Mouse (Mus musculus) midbrain, embryonic 13.5 days (tissue): ENCODE data around the gene Ten1. TPM values are rescaled to one million over a fixed set of nuclear protein-coding genes. Genes with fewer than 3 reads are reported as not detected.

Experiments
- ATAC-seq: fragments of 200-750 bp; cut with Nextera tagmentation; 2 replicates; pipeline ENCODE4 v1.8.0; 2017; ENCODE audit warnings: mild to moderate bottlenecking, moderate TSS enrichment, moderate library complexity
- H3K27ac ChIP-seq: fragments of 300-500 bp; sonication (generic); 2 replicates; pipeline ENCODE4 v1.5.1; 2015; ENCODE audit warnings: inconsistent platforms, mild to moderate bottlenecking, moderate library complexity
- H3K27me3 ChIP-seq: fragments of 300-500 bp; sonication (generic); 2 replicates; pipeline ENCODE4 v1.6.1; 2015; ENCODE audit warnings: mild to moderate bottlenecking, inconsistent platforms
- H3K36me3 ChIP-seq: fragments of 300-500 bp; sonication (generic); 2 replicates; pipeline ENCODE4 v1.6.1; 2015; ENCODE audit warnings: mild to moderate bottlenecking, inconsistent platforms
- H3K4me1 ChIP-seq: fragments of 300-500 bp; sonication (generic); replicated peaks from 2 replicates; pipeline ENCODE4 v1.6.1; 2015; ENCODE audit warnings: inconsistent platforms
- H3K4me2 ChIP-seq: fragments of 300-500 bp; sonication (generic); replicated peaks from 2 replicates; pipeline ENCODE4 v1.6.1; 2015; ENCODE audit warnings: moderate library complexity, mild to moderate bottlenecking, inconsistent platforms
- H3K4me3 ChIP-seq: fragments of 300-500 bp; sonication (generic); replicated peaks from 2 replicates; pipeline ENCODE4 v1.5.1; 2015; ENCODE audit warnings: mild to moderate bottlenecking, inconsistent platforms
- H3K9ac ChIP-seq: fragments of 300-500 bp; sonication (generic); replicated peaks from 2 replicates; pipeline ENCODE4 v1.6.1; 2015; ENCODE audit warnings: mild to moderate bottlenecking, inconsistent platforms
- H3K9me3 ChIP-seq: fragments of 300-500 bp; sonication (generic); 2 replicates; pipeline ENCODE4 v1.6.1; 2016; ENCODE audit warnings: mild to moderate bottlenecking, inconsistent platforms
- WGBS: fragments of 180-500 bp; shearing (Covaris S2); methylation state at CpG from one replicate; pipeline ENCODE4 v1.1.7; 2015; 5-methylcytosine and 5-hydroxymethylcytosine counted together
- polyA plus RNA-seq: library from polyadenylated mRNA; unstranded; fragments of >200 nt; fragmentation: Nextera tagmentation; extraction: Ambion mirVana; gene quantifications from 2 replicates; pipeline ENCODE4 v1.2.1, GENCODE M21; 2015

The Ten1 gene
- polyA plus RNA-seq, 1 experiment from 2014 or later, result 88.2 TPM

DNA sequence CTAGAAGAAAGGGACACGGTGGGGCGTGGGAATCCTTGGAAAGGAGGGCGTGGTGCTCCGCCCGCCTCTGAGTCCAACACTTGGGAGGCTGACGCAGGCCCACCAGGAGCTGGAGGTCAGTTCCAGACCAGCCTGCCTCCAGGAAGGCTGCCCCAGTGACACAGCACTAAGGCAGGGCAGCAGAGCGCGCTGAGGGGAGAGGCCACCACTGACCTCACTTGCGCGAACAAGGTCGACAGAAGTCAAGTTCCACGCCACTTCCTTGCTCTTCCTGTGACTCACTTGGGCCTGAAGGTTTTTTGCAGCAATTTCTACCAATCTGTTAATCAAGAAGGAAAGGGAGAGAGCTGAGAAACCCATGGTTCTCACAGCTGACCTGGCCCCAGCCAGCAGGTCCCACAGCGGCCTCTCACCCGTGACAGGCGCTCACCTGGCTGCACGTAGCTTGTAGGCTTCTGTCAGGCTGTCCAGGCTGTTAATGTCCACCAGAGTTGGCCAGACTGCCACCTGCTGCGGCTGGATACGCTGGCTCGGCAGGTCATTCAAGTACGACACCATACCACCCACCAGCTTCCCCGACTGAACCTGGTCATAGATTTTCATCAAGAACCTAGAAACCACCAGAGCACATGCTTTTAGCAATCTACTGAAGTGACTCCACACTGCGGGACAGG lies 23.7 kb upstream of the Ten1 start:
- 92% methylated on average over 22 of the region's 22 CpGs for WGBS
- Histone ChIP-seq H3K27me3 (no peaks in the 10 kb centered on the region), H3K4me2 (no peak overlapping the region), H3K27ac (no peak overlapping the region), H3K4me1 (no peaks in the 10 kb centered on the region), H3K9me3 (no peaks in the 10 kb centered on the region), H3K9ac (no peak overlapping the region), H3K36me3 (peaks cover 86% of the 10 kb centered on the region), H3K4me3 (no peak overlapping the region)
- no peak for ATAC-seq

DNA sequence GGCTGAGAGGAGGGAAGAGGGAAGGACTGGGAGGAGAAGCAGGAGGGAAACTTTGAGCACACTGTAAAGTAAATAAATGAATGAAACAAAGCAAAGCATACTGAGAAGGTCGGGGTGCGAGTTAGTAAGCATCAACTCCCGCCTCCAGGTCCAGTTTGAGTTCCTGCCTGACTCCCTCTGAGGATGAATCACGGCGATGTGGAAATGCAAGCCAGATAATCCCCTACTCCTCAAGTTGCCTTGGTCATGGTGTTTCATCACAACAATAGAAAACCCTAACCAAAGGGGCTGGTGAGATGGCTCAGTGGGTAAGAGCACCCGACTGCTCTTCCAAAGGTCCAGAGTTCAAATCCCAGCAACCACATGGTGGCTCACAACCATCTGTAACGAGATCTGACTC lies 22.6 kb upstream of the Ten1 start:
- H3K4me3 ChIP-seq, result no peak overlapping the region
- no peaks in the 10 kb centered on the region for H3K27me3 ChIP-seq
- ATAC-seq, result no peak
- WGBS, result 80% methylated on average over 7 of the region's 7 CpGs
- no peak overlapping the region for H3K9ac ChIP-seq
- no peaks in the 10 kb centered on the region for H3K9me3 ChIP-seq
- no peak overlapping the region for H3K4me2 ChIP-seq
- no peaks in the 10 kb centered on the region for H3K4me1 ChIP-seq
- H3K36me3 ChIP-seq, result peaks cover 96% of the 10 kb centered on the region
- H3K27ac ChIP-seq, result no peak overlapping the region

DNA sequence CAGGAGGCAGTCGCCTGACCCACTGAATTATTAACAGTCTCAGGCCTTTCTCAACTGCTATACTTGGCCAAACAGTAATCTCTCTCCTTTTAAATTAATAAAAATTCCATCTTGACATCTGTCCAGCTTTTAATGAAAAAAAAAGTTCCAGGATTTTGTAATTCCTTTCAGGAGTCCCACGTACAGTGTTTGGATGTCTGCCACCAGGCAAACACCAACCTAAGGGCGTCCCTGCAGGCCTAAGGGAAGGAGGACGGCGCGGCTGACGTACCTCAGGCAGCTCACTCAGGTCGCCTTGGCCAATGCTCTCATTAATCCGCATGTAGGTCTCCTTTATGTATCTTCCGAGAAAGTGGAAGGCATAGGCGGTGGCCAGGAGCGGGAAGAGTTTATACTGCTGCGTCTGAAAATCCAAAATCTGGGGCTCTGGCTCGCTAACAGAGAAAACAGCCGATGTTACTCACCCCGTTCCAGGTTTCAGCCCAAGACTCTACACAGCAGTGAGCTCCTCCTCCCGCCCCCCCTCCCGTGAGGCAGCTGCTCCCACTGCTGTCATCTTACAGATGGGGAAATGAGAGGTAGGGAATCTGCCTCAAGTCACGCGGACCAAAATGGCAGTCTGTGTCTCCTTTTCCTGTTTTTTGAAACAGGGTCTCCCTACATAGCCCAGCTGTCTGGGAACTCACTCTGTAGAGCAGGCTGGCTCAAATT lies 20.1 kb upstream of the Ten1 start:
- no peak overlapping the region for H3K27ac ChIP-seq
- no peaks in the 10 kb centered on the region for H3K4me1 ChIP-seq
- no peak overlapping the region for H3K9ac ChIP-seq
- peaks cover 94% of the 10 kb centered on the region for H3K36me3 ChIP-seq
- no peaks in the 10 kb centered on the region for H3K9me3 ChIP-seq
- no peaks in the 10 kb centered on the region for H3K27me3 ChIP-seq
- H3K4me2 ChIP-seq, result no peak overlapping the region
- 91% methylated on average over 20 of the region's 20 CpGs for WGBS
- no peak for ATAC-seq
- no peak overlapping the region for H3K4me3 ChIP-seq

DNA sequence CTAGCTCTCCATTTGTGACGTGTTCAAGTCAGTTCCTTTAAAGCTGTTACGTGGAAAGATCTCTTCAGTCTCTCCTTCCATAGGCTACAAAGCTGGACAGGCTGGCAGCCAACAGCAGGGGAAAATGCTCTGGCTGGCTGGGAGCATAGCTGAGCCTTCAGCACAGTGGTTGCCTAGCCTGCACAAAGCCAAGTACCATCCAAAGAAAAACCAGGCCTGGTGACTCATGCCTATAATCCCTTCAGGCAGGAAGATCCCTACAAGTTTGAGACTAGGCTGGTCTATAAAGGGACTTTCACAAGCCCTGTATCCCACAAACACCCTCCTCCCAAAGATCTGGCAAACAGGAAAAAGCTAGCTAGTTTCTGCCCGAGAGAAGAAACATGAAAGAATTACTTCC lies 12.8 kb upstream of the Ten1 start:
- H3K4me3 ChIP-seq, result no peak overlapping the region
- peaks cover 79% of the 10 kb centered on the region for H3K36me3 ChIP-seq
- H3K27ac ChIP-seq, result peak overlapping the region; percentile 51; the same call in 1 of the 2 replicates
- H3K4me2 ChIP-seq, result no peak overlapping the region
- no peak for ATAC-seq
- peaks cover 16% of the 10 kb centered on the region for H3K4me1 ChIP-seq
- H3K9ac ChIP-seq, result no peak overlapping the region
- H3K9me3 ChIP-seq, result no peaks in the 10 kb centered on the region
- WGBS, result 85% methylated on average over 3 of the region's 3 CpGs
- no peaks in the 10 kb centered on the region for H3K27me3 ChIP-seq

DNA sequence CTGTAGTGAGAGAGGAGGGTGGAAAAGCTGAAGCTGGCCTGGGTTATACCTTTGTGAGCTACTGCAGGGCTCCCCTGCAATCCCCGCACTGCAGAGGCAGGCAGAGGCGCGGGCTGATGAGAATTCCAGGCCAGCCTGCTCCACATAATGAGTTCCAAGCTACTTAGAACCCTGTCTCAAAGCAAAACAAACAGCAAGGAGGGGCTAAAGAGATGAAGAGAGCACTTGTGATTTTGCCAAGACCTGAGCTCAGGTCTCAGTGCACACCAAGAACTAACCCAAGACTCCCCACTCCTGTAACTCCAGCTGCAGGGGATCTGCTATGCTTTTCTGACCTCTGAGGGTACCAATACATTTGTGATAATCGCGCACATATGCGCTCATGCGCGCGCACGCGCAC lies 12.3 kb upstream of the Ten1 start:
- Histone ChIP-seq H3K9me3 (no peaks in the 10 kb centered on the region), H3K9ac (no peak overlapping the region), H3K27ac (peak overlapping the region; percentile 51; the same call in 1 of the 2 replicates), H3K27me3 (no peaks in the 10 kb centered on the region), H3K4me1 (peaks cover 16% of the 10 kb centered on the region), H3K4me2 (no peak overlapping the region), H3K4me3 (no peak overlapping the region), H3K36me3 (peaks cover 80% of the 10 kb centered on the region)
- no peak for ATAC-seq
- WGBS, result 90% methylated on average over 11 of the region's 11 CpGs

DNA sequence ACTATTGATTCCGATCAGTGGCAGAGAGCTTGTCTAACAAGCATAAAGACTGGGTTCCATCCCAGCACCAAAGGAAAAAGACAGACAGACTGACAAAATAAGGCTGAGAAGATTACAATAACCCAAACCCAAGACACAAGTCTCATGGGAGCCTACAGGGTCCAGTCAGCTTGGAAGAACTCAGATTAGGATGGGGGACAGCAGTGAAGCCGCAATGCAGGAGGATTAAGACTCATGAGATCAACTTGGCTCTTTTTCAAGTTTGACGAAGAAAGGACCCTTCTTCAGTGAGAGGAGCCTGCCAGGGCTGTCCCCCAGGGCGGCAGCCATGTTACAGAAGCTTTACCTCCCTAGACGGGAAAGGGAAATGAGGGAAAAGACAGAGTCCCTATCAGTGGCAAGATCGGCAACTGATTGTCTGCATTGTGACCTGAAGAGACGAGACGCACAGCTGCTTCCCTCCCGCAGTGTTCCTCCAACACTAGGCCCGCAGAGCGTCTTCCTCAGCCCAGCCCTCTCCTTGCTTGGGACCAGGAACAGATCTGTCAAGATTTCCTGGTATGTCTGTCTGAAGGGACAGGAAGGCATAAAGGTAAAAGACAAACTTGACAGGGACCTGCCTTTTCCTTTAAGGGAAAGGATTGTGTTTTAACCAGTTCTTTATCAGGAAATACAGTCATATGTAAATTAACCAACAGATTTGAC lies 11.3 kb upstream of the Ten1 start:
- 40% methylated on average over 11 of the region's 11 CpGs for WGBS
- Histone ChIP-seq H3K36me3 (peaks cover 76% of the 10 kb centered on the region), H3K27me3 (no peaks in the 10 kb centered on the region), H3K4me2 (no peak overlapping the region), H3K9me3 (no peaks in the 10 kb centered on the region), H3K4me3 (no peak overlapping the region), H3K9ac (0 out of 2 replicates have a peak overlapping the region, but pooled peaks have one; percentile 32), H3K27ac (peak overlapping the region; percentile 62), H3K4me1 (peaks cover 16% of the 10 kb centered on the region)
- ATAC-seq, result no peak

DNA sequence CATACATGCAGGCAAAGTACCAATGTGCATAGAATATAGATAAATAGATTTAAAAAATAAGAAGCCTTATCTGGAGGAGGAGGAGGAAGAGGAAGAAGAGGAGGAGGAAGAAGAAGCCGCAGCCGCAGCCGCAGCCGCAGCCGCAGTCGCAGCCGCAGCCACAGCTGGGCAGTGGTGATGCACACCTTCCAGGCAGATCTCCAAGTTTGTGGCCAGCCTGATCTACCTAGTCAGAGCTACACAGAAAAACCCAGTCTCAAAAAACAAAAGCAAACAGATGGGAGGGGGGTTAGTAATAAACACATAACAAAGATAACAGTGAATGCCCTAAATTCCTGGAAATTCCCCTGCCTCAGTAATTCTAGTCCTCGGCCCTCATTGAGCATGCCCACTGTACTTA lies 4.0 kb upstream of the Ten1 start:
- ATAC-seq, result no peak
- Histone ChIP-seq H3K36me3 (peaks cover 39% of the 10 kb centered on the region), H3K27ac (no peak overlapping the region), H3K4me1 (peaks cover 26% of the 10 kb centered on the region), H3K4me2 (no peak overlapping the region), H3K9me3 (no peaks in the 10 kb centered on the region), H3K4me3 (no peak overlapping the region), H3K27me3 (no peaks in the 10 kb centered on the region), H3K9ac (no peak overlapping the region)
- WGBS, result 96% methylated on average over 8 of the region's 8 CpGs

DNA sequence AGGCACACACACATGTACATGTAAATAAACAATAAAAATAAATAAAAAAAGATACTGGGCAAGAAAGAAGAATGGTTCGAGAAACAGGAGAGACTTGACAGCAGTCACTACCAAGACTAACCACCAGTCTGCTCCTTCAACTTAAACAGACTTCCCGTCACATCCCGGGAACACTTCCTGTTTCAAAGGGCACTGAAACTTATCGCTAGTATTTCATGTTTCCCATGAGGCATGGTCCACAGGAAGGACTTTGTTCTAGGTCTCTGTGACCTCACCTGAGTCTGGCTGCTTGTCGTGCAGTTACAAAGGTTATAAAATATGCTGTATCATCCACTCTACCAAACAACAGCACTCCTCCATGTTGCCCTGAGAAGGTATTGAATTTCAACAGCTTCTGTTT lies 3.4 kb upstream of the Ten1 start:
- Histone ChIP-seq H3K9ac (no peak overlapping the region), H3K4me2 (no peak overlapping the region), H3K4me1 (peaks cover 29% of the 10 kb centered on the region), H3K27ac (no peak overlapping the region), H3K9me3 (no peaks in the 10 kb centered on the region), H3K4me3 (no peak overlapping the region), H3K27me3 (no peaks in the 10 kb centered on the region), H3K36me3 (peaks cover 34% of the 10 kb centered on the region)
- no peak for ATAC-seq
- WGBS, result 87% methylated on average over 5 of the region's 5 CpGs

DNA sequence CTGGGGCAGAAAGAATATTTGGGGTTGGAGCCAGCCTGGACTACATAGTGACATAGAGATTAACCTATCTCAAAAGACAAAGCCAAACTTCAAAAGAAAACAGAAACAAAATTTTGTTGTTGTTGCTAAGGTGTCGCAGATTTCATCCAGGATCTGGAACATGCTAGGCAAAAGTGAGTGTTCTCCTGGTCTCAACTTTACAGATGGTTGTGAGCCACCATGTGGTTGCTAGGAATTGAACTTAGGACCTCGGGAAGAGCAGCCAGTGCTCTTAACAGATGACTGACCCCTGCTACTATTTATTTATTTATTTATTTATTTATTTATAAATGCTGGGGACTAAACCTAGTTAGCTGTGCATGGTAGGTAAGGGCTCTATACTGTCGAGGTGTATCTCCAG lies 2.3 kb upstream of the Ten1 start:
- ATAC-seq, result no peak
- WGBS, result 90% methylated on average over 3 of the region's 3 CpGs
- no peaks in the 10 kb centered on the region for H3K27me3 ChIP-seq

DNA sequence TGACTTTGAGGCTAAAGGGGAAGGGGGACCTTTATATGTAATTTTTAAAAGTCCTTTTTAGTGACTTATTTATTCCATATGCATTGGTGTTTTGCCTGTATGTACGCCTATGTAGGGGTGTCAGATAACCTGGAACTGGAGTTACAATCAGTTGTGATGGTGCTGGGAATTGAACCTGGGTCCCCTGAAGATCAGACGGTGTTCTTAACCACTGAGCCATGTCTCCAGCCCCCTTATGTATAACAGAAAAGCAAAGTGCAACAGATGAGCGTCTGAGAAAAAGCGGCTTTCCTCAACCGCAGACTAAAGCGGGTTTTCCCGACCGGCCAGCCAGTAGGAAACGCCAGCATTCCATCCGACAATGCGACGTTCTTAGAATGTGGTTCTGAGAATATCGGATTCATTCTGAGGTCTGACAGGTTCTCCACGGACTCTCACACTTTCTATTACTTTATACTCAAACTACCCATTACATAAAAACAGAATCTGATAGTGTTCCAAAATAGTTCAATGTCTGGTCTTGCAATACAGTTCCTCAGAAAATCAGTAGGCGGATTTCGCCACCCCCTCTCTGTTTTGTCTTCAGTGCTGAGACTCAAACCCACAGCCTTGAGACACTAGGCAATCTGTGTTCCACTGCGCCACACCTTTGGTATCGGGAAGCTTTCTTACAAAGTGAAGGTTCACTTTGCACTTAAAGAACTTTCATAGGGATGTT lies 1.6 kb upstream of the Ten1 start:
- no peak for ATAC-seq
- Histone ChIP-seq H3K36me3 (peaks cover 18% of the 10 kb centered on the region), H3K4me1 (peaks cover 29% of the 10 kb centered on the region), H3K27me3 (no peaks in the 10 kb centered on the region), H3K4me2 (peak overlapping the region; percentile 73), H3K9me3 (no peaks in the 10 kb centered on the region), H3K4me3 (peak overlapping the region; percentile 76), H3K9ac (no peak overlapping the region), H3K27ac (no peak overlapping the region)
- WGBS, result 94% methylated on average over 18 of the region's 18 CpGs

More for the DNA sequence above, 2.3 kb upstream of the Ten1 start:
- Histone ChIP-seq H3K4me1 (peaks cover 29% of the 10 kb centered on the region), H3K4me3 (no peak overlapping the region), H3K9ac (no peak overlapping the region), H3K9me3 (no peaks in the 10 kb centered on the region), H3K27ac (no peak overlapping the region), H3K36me3 (peaks cover 24% of the 10 kb centered on the region), H3K4me2 (no peak overlapping the region)

DNA sequence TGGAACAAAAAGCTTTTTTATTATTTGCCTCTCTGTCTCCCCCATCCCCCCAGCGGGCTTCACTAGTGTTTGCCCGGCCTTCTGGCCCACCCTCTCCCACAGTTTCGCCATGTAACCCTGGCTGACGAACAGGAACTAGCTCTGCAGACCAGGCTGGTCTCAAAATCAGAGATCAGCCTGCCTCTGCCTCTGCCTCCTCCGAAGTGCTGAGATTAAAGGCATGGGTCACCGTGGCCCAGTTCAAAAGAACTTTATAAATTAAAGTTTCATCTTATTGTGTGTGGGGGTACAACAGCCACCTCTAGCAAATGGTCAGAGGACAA lies 1.1 kb upstream of the Ten1 start:
- H3K36me3 ChIP-seq, result peaks cover 22% of the 10 kb centered on the region
- H3K4me2 ChIP-seq, result peak overlapping the region; percentile 73
- no peaks in the 10 kb centered on the region for H3K9me3 ChIP-seq
- no peak overlapping the region for H3K27ac ChIP-seq
- peak overlapping the region; percentile 76 for H3K4me3 ChIP-seq
- 92% methylated on average over 6 of the region's 6 CpGs for WGBS
- peaks cover 29% of the 10 kb centered on the region for H3K4me1 ChIP-seq
- H3K27me3 ChIP-seq, result no peaks in the 10 kb centered on the region
- ATAC-seq, result no peak
- peak overlapping the region; percentile 10; the same call in 1 of the 2 replicates for H3K9ac ChIP-seq

DNA sequence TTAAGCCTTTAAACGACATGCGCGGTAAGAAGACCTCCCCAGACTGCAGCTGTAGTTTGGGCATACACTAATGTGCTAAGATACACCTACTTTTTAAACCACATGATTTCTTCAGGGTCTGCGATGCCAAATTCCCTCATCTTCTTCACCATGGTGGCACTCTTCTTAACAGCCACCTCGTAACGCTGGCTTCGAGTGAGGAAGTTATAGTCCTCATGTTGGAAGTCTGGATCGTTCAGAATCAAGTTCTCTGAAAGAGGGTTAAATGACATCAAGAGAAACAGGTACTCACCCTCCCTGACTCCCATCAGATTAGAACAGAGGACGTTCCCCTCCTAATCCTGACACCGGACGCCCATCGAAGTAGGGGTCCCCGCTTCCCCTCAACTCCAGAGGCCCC lies 523 bp upstream of the Ten1 start:
- H3K9ac ChIP-seq, result peak overlapping the region; percentile 87
- H3K27ac ChIP-seq, result peak overlapping the region; percentile 98
- peaks cover 29% of the 10 kb centered on the region for H3K4me1 ChIP-seq
- no peaks in the 10 kb centered on the region for H3K27me3 ChIP-seq
- H3K4me3 ChIP-seq, result peak overlapping the region; percentile 76
- H3K36me3 ChIP-seq, result peaks cover 22% of the 10 kb centered on the region
- ATAC-seq, result no peak
- WGBS, result 27% methylated on average over 13 of the region's 13 CpGs
- no peaks in the 10 kb centered on the region for H3K9me3 ChIP-seq
- H3K4me2 ChIP-seq, result peak overlapping the region; percentile 73
